Mouse (Mus musculus): ENCODE results near the gene Gm20388. TPM values are rescaled to one million over a fixed set of nuclear protein-coding genes. Genes with fewer than 3 reads are reported as not detected.

The Gm20388 gene
- polyA plus RNA-seq, 1 experiment from 2014 or later, result 47.1 TPM

DNA sequence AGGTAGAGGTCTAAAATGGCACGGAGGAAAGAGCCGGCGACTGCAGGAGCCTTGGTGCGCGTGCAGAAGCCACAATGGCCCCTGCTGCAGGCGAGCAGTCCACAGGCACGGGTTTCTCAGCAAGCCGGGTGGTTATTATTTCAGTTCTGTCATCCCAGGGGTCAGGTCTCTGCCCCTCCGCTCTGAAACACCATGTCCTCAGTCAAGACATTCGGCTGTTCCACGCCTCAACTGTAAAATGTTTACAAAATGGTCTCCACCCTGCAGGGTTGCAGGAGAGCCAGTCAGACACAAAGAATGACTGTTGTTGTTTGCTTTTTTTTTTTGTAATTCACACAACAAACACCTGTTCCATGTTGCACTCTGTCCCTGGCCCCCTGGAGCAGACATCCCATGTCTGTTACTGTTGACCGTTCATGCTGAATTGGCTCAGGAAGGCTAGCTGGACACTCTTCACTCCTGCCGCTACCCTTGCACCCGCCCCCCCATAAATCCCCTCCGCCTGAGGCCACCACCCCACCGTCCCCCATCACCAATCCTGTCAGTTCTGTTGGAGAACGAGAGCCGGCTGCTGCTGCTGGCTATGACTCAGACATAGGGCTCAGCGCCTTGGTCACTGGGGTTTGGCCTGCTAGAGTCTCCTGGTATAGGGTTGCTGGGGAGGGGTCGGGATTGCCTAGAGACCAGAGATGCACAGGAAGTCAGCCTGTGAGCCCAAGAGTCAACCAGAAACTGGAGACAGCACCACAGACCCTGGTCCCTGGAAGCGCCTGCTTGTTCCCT is 350.9 kb downstream of the Gm20388 start:
- no peak overlapping the region for H3K27ac ChIP-seq
- 66% methylated on average over 21 of the region's 21 CpGs for WGBS (ENCODE audit: missing documents)
- no peak overlapping the region for H3K4me3 ChIP-seq (ENCODE audit: inconsistent target)
- H3K36me3 ChIP-seq (ENCODE audit: inconsistent target), result no peaks in the 10 kb centered on the region
- no peaks in the 10 kb centered on the region for H3K79me2 ChIP-seq (ENCODE audit: inconsistent target)

DNA sequence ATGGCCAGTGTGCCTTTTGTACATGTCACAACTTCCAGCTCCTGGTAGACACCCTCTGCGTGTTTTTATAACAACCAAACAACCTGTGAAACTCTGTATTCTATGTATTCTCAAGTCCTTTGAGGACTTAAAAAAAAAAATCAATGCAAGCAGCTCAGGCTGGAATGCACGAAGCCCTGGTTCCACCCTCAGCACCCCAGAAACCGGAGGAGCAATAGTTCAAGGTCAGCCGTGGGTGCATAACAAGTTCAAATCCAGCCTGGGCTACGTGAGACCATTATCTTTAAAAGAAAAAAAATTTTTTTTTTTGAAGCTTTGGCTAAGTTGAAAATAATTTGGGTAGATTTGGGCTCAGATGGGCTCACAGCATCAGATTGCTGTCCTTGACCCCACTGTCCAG is 353.2 kb downstream of the Gm20388 start:
- Histone ChIP-seq H3K4me3 (ENCODE audit: inconsistent target) (no peak overlapping the region), H3K27ac (no peak overlapping the region), H3K79me2 (ENCODE audit: inconsistent target) (no peaks in the 10 kb centered on the region), H3K36me3 (ENCODE audit: inconsistent target) (no peaks in the 10 kb centered on the region)
- WGBS (ENCODE audit: missing documents), result 87% methylated on average over 5 of the region's 5 CpGs

- Histone ChIP-seq H3K79me2 (ENCODE audit: inconsistent target) (no peaks in the 10 kb centered on the region), H3K36me3 (ENCODE audit: inconsistent target) (no peaks in the 10 kb centered on the region), H3K27ac (no peak overlapping the region), H3K4me3 (ENCODE audit: inconsistent target) (no peak overlapping the region)
- 25% methylated on average over 13 of the region's 13 CpGs for WGBS (ENCODE audit: missing documents)
These were observed 353.8 kb downstream of the Gm20388 start for GRCm38 (mm10) chr8:120264388-120264943.

- Histone ChIP-seq H3K79me2 (ENCODE audit: inconsistent target) (no peaks in the 10 kb centered on the region), H3K27ac (no peak overlapping the region), H3K4me3 (ENCODE audit: inconsistent target) (no peak overlapping the region), H3K36me3 (ENCODE audit: inconsistent target) (no peaks in the 10 kb centered on the region)
- WGBS (ENCODE audit: missing documents), result 24% methylated on average over 16 of the region's 16 CpGs
These were observed 354.4 kb downstream of the Gm20388 start for GRCm38 (mm10) chr8:120264944-120265453.

- H3K79me2 ChIP-seq (ENCODE audit: inconsistent target), result no peaks in the 10 kb centered on the region
- 33% methylated on average over 4 of the region's 4 CpGs for WGBS (ENCODE audit: missing documents)
- no peak overlapping the region for H3K27ac ChIP-seq
- H3K36me3 ChIP-seq (ENCODE audit: inconsistent target), result no peaks in the 10 kb centered on the region
- no peak overlapping the region for H3K4me3 ChIP-seq (ENCODE audit: inconsistent target)
These were observed 354.8 kb downstream of the Gm20388 start for GRCm38 (mm10) chr8:120265471-120265870.

- Histone ChIP-seq H3K36me3 (ENCODE audit: inconsistent target) (no peaks in the 10 kb centered on the region), H3K27ac (no peak overlapping the region), H3K4me3 (ENCODE audit: inconsistent target) (no peak overlapping the region), H3K79me2 (ENCODE audit: inconsistent target) (no peaks in the 10 kb centered on the region)
- 16% methylated on average over 19 of the region's 19 CpGs for WGBS (ENCODE audit: missing documents)
These were observed 357.9 kb downstream of the Gm20388 start for GRCm38 (mm10) chr8:120268541-120268980.

DNA sequence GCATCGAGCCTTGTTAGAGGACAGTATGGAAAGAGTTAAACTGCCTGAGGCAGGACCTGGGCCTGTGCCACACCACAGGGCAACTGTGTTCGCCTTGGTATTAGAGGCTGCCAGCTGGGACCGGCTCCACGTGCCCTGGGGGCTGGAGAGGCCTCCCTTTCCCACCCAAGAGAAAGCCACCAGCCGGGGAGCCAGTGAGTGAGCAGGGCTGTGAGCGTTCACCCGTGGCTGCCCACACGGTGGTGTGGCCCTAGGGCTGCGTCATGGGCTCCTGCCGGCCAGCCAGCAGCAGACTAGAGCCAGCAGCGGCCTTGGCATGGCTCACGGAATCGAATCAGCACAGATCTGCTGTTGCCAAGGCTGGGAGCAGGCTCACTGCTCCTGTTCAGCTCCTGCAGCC is 359.8 kb downstream of the Gm20388 start:
- Histone ChIP-seq H3K4me3 (ENCODE audit: inconsistent target) (no peak overlapping the region), H3K79me2 (ENCODE audit: inconsistent target) (no peaks in the 10 kb centered on the region), H3K27ac (no peak overlapping the region), H3K36me3 (ENCODE audit: inconsistent target) (no peaks in the 10 kb centered on the region)
- 20% methylated on average over 12 of the region's 13 CpGs for WGBS (ENCODE audit: missing documents)

GRCm38 (mm10) chr8:120273430-120273829 is 362.8 kb downstream of the Gm20388 start:
- Histone ChIP-seq H3K36me3 (ENCODE audit: inconsistent target) (no peaks in the 10 kb centered on the region), H3K4me3 (ENCODE audit: inconsistent target) (no peak overlapping the region), H3K27ac (no peak overlapping the region), H3K79me2 (ENCODE audit: inconsistent target) (no peaks in the 10 kb centered on the region)
- 98% methylated on average over 4 of the region's 4 CpGs for WGBS (ENCODE audit: missing documents)

DNA sequence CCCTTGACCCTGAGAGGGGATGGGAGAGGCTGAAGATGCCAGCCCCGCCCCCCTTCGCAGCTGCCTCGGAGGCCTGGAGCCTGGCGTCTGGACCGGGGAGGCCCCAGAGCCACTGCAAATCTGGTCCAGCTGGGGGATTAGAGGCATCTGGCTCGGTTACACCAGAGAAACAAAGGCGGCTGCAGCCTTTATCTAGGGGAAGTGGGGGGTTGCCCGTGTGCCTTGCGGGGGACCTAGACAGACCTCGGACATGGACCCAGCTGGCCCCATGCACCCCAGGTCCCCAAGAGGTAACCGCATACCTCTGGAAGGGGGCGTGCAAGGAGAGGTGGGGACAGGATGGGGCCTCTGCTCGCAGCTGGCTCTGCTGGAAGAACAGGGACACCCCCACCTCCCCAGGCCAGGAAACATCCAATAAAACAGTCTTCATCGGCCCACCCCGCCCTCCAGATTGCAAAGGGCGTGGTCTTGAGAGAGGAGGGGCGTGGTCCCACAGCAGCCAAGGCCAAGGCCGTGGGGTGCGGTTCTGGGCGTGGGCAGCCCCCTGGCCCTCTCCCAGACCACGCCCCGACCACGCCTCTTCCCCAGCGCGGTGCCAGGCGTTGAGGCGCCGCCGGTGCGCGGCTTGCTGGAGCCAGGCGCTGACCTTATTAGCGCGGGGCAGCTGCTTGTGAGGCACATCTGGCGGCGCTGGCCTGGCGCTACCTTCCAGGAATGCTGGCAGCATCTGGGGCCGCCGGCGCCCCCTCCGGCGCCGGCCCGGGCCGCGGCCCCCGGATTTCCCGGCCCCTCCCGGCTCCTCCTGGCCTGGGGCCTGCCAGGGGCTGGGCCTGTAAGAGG is 365.6 kb downstream of the Gm20388 start:
- no peak overlapping the region for H3K27ac ChIP-seq
- no peak overlapping the region for H3K4me3 ChIP-seq (ENCODE audit: inconsistent target)
- 3% methylated on average over 46 of the region's 49 CpGs for WGBS (ENCODE audit: missing documents)
- H3K79me2 ChIP-seq (ENCODE audit: inconsistent target), result no peaks in the 10 kb centered on the region
- H3K36me3 ChIP-seq (ENCODE audit: inconsistent target), result no peaks in the 10 kb centered on the region

DNA sequence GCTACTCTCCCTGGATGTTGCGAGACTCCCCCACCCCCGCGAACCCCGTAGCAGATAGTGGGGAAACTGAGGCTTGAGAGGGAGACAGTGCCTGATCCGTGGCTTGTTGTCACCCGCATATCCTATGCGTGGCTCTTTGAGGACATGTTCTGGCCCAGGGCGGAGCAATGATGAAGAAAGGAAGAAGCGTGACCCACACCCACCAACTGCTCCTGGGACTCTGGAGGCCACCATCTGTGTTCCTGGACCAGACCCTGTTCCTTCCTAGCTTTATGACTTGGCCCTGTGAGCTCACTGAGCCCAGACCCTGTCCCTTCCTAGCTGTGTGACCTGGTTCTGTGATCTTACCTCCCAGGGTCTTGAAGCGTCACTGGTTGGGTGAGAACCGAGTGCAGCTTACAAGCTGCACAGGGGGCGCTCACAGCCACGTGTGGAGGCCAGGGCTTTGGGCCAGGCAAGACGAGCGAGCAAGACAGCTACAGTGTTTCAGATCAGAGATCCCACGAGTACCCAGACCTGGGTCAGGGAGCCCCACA is 366.3 kb downstream of the Gm20388 start:
- Histone ChIP-seq H3K36me3 (ENCODE audit: inconsistent target) (no peaks in the 10 kb centered on the region), H3K27ac (no peak overlapping the region), H3K4me3 (ENCODE audit: inconsistent target) (no peak overlapping the region), H3K79me2 (ENCODE audit: inconsistent target) (no peaks in the 10 kb centered on the region)
- 14% methylated on average over 16 of the region's 16 CpGs for WGBS (ENCODE audit: missing documents)

DNA sequence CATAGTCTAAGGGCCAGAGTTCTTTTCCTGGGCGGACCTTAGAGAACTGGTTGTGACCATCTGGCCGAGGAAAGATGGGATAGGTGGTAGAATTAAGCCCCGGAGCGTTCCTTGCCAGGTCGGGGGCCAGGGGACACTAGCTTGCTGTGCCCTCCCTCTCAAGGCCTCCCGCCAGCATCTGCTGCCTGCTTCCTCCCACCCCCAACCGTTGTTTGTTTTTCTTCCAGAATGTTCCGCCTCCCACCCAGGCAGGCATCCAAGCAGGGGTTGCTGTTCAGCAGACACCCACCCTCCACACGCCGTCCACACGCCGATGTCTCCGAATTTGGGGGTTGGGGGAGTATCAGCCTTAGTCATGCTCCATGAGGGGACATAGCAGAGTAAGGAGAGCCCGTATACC is 367.4 kb downstream of the Gm20388 start:
- H3K79me2 ChIP-seq (ENCODE audit: inconsistent target), result no peaks in the 10 kb centered on the region
- no peak overlapping the region for H3K4me3 ChIP-seq (ENCODE audit: inconsistent target)
- no peaks in the 10 kb centered on the region for H3K36me3 ChIP-seq (ENCODE audit: inconsistent target)
- no peak overlapping the region for H3K27ac ChIP-seq
- WGBS (ENCODE audit: missing documents), result 87% methylated on average over 12 of the region's 14 CpGs

GRCm38 (mm10) chr8:120279418-120279817 is 368.8 kb downstream of the Gm20388 start:
- Histone ChIP-seq H3K27ac (no peak overlapping the region), H3K36me3 (ENCODE audit: inconsistent target) (no peaks in the 10 kb centered on the region), H3K79me2 (ENCODE audit: inconsistent target) (no peaks in the 10 kb centered on the region), H3K4me3 (ENCODE audit: inconsistent target) (no peak overlapping the region)
- WGBS (ENCODE audit: missing documents), result 86% methylated on average over 2 of the region's 8 CpGs

GRCm38 (mm10) chr8:120281487-120281886 is 370.8 kb downstream of the Gm20388 start:
- no peaks in the 10 kb centered on the region for H3K79me2 ChIP-seq (ENCODE audit: inconsistent target)
- H3K27ac ChIP-seq, result no peak overlapping the region
- no peak overlapping the region for H3K4me3 ChIP-seq (ENCODE audit: inconsistent target)
- H3K36me3 ChIP-seq (ENCODE audit: inconsistent target), result no peaks in the 10 kb centered on the region
- 23% methylated on average over 4 of the region's 4 CpGs for WGBS (ENCODE audit: missing documents)

DNA sequence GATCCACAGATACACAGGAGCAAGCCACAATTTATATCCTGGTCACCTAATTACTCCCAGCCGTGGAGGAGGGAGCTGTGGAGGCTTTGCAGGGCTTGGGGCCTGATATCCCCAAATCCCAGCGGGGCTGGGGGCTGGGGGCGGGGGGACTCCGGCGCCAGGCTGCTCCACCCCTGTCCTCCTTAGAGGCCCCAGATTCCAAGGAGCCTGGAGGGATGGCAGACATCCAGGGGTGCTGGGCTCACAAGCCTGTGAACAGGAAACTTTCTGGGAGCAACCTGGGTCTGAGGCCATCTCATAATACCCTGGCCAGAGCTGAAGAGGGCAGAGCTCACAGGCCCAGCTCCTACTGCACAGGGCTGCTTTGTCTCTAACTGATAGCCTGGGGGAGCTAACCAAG is 371.8 kb downstream of the Gm20388 start:
- Histone ChIP-seq H3K36me3 (ENCODE audit: inconsistent target) (no peaks in the 10 kb centered on the region), H3K27ac (no peak overlapping the region), H3K4me3 (ENCODE audit: inconsistent target) (no peak overlapping the region), H3K79me2 (ENCODE audit: inconsistent target) (no peaks in the 10 kb centered on the region)
- 100% methylated on average over 5 of the region's 5 CpGs for WGBS (ENCODE audit: missing documents)

All from macrophage (primary cell).